Mouse (Mus musculus) urinary bladder, postnatal 4 days (tissue): Measurements from ENCODE around the gene Fzr1.
A peak's percentile ranks its signal among the peaks of the same experiment; 100 is the strongest.

Source experiments
- DNase-seq, 2 experiments: peaks; one replicate each; pipeline ENCODE4 v3.0.0; 2021 to 2022; ENCODE audit warnings: low spot score in 2 of 2

Gene Fzr1

DNA sequence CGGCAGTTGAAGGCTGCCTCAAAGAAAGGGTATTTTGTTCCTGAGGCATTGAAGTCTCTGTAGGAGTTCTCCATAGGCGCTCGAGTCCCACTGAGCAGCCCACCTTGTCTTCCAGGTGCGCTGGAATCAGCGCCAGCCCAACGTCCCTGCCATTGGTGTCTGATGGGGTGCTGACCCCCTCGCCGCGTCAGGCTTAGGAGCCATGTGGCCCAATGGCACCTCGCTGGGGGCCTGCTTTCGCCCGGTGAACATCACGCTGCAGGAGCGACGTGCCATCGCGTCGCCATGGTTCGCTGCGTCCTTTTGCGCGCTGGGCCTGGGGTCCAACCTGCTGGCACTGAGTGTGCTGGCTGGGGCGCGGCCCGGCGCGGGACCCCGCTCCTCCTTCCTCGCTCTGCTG is 46.0 kb downstream of the Fzr1 start:
- DNase-seq, result no peak

DNA sequence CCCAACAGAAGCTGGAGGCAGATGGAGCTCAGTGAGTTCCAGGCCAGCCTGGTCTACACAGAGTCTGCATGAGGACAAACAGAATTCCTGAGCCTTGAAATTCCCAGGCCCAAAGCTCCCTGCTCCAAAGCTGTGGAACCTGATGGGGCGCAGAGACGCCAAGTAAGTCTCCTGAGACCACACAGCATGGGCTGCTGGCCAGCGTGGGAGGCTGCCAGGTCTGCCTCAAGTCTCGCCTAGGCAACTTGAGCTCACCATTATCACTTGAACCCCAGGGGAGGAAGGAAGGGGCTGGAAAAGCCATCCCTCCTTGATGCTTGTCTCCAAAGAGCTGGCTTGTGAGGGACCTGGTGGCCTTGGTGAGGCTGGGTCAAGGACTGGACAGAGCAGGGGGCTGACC is 48.3 kb downstream of the Fzr1 start:
- no peak for DNase-seq

DNA sequence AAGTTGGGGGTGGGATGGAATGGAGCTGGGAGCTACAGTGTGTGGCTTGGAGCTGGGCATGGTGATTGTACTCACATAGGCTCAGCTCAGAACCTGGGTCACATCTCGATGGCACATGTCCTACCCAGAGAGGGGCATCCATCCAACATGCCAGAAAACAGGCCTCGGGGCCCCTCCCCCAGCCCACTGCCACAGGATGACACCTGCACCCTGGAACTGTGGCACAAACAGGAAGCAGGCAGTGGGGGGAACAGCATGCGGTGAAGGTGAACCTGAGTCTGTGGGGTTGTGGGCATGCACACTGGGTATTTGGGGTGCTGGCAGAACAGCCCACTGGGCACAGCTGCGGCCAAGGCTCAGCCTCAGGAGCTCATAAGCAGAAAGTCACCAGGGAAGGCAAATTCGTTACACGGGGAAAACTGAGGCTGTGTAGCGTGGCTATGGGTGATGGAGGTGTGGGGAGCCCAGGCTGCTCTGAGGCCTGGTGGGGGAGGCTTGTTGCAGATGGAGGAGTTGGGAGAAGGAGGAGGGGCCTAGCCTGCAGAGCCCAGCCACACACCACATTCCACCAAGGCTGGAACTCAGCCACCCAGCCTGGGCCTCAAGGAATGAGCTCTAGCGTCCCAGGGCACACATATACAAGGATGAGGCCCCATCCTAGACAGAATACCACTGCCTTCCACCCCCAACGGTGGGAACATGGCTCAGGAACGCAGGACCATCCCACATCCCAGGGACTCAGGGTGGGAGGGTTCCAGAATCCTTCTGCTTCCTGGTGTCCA is 48.9 kb downstream of the Fzr1 start:
- peak in 1 of 2 experiments; percentile 79 for DNase-seq

DNA sequence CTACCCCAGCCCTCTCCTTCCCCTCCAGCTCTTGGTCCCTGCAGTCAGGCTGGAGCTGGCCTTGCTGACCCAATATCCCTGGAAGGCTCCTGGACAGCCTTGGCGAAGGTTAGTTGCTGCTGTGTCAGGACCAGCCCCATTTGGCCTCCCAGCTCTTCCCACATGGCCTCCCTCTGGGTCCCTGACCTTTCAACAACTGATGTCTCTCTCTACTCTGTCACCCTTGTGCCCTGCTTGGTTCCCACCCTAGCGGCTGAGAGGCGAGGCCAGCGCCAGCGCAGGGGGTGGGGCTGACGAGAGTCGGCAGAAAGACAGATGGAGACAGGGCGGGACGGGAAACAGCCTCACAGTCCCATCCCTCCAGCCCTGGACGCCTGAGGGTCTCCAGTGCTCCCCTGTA is 49.9 kb downstream of the Fzr1 start, which contains the start of gene Tbxa2r:
Gene Tbxa2r (plus strand): TSS at position 346 of the 400 bp plus-strand sequence.
- peak in 1 of 2 experiments; percentile 68 for DNase-seq

DNA sequence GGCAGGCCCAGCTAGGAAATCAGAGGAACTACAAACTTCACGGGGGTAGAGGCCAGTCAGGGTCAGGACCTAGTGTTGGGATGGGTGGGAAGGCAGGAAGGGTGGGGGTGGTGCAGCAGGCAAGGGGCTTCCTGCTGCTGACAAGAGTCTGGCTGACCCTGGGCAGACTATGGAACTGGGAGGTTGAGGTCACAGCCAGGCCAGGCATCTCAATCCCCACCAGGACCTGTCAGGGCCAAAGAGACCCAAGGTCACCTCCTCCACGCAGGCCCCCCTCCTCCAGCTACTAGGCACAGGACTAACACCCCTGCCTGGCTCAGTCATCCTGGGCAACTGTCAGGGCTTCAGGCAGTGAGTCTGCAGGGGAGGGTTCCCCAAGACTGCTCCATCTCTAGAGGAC is 50.4 kb downstream of the Fzr1 start:
- DNase-seq, result no peak

DNA sequence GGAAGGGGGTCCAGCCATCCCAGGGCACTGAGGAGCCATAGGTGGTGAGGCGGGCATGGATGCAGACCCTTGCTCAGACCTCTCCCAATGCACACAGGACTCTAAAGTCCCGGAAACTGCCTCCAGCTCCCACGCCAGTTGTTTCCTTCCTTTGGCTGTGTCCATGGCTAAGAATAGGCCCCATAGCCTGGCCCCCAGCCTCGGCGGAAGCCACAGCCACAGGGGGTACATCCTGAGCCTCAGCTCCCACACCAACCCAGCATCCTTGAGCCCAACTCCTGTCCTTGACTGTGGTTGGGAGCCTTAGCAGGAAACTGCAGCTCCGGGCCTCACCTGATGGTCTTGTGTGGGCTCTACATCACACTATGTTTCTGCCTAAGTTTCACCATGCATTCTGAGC is 51.5 kb downstream of the Fzr1 start:
- DNase-seq, result no peak

DNA sequence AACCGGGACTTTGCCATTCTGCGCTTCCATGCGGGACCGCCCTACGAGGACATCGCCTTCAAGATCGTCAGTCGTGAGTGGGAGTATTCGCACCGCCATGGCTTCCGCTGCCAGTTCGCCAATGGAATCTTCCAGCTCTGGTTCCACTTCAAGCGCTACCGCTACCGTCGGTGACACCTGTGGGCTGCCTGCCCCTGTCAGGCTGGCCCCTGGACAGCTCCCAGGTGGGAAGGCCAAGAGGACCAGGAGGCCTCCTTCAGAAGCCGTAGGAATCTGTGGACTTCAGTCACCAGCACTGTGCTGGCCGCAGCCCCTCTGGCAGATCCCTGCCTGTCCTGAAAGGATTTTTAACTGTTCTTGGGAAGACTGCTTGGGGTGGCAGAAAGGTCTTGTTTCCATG is 52.5 kb downstream of the Fzr1 start:
- DNase-seq, result no peak

DNA sequence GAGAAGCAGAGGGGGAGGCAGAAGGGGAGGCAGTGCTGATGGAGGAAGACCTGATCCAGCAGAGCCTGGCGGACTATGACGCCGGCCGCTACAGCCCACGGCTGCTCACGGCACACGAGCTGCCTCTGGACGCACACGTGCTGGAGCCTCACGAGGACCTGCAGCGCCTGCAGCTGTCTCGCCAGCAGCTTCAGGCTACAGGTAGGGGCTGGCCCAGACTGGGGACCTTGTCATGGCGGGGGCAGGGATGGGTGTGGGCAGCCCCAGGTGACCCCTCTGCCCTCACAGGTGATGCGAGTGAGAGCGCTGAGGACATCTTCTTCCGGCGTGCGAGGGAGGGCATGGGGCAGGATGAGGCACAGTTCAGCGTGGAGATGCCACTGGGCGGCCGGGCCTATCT is 53.1 kb downstream of the Fzr1 start:
- DNase-seq, result no peak

DNA sequence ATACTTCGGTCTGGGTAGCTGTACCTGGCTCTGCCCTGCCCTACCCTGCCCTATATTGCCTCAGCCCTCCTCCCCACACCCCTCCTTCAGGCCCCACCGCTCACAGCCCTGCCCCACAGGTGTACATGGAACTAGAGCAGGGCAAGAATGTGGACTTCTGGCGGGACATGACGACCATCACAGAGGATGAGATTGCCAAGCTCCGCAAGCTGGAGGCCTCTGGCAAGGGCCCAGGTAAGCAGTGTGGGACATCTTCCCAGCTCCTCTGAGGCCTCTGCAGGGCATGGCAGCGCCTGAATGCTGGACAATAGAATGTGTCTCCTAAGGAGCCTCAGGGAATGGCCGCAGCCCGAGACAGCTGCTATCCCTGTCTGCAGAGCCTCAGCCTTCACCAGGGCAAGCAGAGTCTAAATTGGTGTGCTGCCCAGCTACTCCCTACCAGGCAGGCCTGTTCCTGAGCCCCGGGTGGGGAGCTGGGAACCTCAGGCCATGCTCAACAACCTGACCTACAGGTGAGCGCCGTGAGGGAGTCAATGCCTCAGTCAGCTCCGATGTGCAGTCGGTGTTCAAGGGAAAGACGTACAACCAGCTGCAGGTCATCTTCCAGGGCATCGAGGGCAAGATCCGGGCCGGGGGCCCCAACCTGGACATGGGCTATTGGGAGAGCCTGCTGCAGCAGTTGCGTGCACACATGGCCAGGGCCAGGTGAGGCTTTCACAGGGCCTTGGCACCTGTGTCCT is 54.4 kb downstream of the Fzr1 start:
- DNase-seq, result no peak

DNA sequence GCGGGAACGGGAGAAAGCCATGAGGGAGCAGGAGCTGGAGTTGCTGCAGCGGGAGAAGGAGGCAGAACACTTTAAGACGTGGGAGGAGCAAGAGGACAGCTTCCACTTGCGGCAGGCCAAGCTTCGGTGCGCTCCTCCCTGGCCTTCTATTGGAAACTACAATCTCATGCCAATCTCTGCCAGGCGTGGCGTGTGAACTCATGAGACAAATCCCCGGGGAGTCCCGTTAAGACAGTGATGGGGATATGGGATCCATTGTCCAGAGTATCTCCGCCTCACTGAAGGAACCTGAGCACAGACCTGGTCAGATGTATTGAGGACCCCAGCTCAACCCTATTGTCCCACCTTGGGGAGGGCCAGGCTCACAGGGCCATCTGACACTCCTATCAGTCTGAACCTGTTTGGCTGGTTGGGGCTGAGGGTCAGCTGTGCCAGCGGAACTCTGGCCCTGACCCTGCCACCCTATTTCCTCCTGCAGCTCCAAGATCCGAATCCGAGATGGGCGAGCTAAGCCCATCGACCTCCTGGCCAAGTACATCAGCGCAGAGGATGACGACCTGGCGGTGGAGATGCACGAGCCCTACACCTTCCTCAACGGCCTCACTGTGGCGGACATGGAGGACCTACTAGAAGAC is 55.1 kb downstream of the Fzr1 start:
- DNase-seq, result no peak

DNA sequence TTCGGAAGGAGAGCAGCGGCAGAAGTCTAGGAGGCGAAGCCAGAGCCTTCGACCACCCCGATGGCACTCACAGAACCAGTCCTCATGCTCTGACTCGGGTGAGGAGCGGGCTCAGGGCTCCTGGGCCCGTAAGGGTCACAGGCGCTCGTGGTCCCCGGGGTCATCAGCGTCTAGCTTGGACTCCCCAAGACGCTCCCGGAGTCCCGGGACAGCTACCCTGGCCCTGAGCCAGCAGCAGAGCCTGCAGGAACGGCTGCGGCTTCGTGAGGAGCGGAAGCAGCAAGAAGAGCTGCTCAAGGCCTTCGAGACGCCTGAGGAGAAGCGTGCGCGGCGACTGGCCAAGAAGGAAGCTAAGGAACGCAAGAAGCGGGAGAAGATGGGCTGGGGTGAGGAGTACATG is 55.9 kb downstream of the Fzr1 start:
- DNase-seq, result no peak

DNA sequence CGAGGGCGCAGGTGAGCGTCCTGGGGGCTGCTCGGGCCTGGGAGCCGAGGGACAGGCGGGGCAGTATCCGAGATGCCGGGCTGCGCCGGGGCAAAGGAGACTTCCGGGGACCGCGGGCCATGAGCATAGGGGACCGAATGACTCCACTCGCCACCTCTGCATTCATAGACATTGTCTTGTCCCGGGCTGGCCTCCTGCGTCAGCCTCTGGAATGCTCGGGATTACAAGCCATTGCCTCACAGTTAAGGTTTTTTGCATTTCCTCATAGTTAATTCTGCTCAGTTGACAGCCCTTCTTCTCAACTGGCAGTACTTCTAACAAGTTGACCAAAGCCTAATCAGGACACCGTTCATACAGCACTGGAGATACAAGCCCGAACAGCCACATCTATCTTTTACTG is 56.9 kb downstream of the Fzr1 start:
- no peak for DNase-seq

DNA sequence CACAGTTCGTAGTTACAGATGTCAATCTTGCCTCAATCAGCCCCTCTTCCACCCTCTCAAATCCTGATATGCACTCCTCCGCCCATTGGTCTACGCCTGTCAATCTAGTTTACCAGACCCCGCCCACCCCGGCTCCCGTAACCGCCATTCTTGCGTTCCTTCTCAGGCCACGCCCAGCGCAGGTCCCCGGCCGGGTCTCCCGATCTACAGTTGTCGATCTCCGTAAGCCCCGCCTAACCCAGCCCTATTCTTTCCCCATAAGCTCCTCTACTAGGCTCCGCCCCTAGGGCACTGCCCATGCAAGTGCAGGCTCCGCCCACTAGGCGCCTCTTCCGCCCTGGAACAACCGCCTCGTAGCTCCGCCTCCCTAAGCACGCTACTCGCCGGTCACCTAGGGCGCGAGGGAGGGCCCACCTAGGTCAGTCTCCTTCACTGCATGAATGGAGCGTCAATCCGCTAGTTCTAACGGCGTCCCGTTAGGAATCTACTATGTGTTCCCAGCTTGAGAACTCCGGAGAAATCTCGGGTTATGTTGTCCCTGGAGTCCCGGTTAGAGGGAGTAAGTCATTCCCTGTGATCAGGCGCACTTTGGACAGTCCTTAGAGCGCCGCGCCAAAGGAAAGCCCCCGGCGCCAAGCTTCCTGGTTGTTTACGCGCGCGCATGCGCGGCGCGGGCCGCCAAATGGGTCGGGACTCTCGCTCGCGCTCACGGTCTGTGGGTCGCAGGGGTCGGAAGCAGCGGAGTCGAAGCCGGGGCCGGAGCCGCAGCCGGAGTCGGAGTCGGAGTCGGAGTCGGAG is 57.6 kb downstream of the Fzr1 start, which contains the start of gene Cactin:
Gene Cactin (plus strand): TSS at position 554 of the 798 bp plus-strand sequence.
- peak; percentile 99 for DNase-seq

DNA sequence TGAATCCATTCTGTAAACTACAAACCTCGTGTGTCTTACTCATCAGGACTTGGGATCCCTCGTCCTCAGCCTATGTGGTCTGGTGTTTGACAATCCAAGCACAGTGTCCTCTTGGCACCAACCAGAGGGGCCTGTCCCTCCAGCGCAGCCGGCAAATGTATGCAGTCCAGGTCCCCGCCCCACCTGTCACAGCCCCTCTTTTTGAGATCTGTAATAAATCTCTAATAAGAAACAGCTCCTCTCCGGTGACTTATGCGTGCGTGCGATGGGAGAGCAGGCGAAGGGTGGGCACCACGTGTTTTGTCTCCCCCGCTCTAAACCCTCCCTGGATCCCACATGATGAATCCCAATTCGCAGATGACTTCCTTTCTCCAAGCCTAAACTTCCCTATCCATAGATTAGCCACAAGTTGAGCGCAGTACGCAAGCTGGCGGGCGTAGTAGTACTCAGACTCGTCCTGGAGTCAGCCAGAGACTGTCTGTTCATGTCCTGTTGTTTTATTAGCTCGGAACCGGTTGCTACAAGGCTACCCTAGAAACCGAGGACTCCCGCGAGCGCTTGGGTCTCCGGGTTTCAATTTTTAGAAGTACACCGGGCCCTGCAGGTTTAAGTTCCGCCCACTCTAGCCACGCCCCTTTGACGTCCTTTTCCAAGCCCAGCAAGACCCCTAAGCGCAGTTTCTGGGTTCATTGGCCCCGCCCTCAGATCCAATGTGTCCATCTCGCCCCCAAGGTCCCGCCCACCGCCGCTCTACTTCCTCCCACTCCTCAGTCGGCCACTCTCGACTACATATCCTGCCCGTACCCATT is 58.4 kb downstream of the Fzr1 start:
- peak in 1 of 2 experiments; percentile 94 for DNase-seq

DNA sequence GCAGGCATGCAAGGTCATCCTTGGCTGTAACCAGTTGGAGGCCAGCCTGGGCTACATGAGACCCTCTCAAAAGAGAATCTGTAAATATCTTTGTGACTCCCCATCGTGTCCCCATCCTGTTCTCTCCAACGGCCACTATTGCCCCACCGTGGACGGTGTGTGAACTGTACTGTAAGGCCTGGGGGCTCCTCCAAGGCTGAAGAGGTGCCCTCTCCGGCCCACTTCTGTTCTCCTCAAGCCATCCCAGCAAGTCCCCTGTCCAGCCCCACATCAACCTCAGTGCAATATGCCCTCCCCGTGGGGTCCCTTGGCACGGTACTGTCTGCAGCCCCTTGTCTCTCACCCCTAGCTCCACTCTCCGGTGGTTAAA is 59.0 kb downstream of the Fzr1 start:
- no peak for DNase-seq

DNA sequence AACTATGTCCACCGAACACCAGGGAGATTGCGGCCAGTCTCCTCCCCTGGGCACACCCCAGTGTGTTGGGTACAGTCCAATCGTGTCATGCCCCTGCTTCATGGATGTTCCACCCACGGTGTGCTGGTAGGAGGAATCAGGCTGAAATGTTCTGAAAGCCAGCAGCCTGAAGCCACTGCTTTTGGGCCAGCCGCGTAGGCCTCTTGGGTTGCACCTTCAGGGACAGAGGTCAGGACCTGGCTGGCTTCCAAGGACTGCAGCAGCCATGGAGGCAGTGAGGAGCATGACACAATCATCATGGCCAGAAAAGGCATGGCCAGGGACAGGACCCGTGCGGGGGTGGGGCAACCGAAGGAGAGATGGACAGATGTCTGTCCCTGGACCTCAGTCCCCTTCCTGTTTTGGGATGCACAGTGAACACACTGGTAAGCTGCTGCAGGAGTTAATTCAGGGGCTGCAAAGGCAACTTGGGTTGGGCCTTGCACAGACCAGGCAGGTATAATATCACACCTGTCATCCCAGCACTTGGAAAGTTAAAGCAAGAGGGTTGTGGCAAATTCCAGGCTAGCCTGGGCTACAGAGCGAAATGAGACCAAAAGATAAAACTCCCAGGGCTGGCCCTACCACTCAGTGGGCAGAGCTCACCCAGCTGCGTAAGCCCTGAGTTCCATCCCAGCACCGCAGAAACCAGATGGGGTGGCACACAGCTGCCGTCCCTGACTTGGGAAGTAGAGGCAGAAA is 59.6 kb downstream of the Fzr1 start:
- no peak for DNase-seq

DNA sequence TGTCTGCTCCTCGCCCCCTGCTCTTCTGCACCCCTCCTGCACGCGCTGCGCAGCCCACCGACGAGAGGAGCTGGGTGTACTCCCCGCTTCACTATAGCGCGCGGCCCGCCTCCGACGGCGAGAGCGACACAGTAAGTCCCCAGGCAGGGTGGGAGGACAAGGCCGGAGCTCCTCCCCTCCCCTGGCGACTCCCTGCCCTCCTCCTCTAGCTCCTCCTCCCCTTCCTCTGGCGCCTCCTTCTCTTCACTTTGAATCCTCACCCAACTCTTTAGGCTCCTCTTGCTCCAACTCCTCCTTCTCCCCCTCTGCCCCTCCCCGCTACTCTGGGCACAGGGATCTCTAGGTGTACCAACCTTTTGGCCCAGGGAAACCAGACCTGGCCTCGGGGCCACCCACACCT is 61.0 kb downstream of the Fzr1 start:
- peak in 1 of 2 experiments; percentile 62 for DNase-seq

DNA sequence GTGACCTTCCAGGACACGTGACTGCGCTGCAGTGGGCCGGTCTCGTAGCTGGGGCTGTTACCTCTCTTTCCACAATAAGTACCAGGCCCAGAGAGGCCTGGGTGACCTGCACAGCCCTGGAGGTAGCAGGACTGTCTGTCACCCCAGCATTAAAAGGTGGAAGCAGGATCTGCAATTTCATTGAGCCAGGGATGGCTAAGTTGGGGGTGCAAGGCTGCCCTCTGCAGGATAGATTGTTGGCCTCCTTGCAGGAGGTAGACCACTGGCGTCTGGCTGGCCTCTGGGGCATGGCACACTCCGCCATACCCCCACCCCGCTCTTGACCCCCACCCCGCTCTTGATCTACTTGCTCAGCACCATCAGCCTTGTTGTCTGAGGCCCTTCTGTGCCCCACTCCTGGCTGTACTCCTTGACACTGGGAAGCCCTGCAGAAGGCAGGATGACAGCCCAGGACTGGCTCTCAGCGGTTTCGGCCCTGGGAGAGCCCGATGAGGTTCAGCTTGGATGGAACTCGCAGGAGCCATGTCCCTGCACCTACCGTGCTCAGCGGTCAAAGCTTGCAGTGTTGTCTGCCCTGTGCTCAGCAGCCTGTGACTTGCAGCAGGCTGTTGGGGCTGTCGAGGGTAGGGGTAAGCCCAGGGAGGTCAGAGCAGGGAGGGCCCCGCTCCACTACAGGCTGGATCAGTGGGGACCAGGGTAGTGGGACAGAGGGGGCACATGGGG is 61.8 kb downstream of the Fzr1 start:
- no peak for DNase-seq
